Mouse (Mus musculus): ENCODE results near the gene Slc5a4a. TPM values are rescaled to one million over a fixed set of nuclear protein-coding genes. Genes with fewer than 3 reads are reported as not detected.

Slc5a4a gene
- not detected for total RNA-seq (2021)
- long read RNA-seq, experiment 1, result 0 reads
- long read RNA-seq, experiment 2, result 0 reads

DNA sequence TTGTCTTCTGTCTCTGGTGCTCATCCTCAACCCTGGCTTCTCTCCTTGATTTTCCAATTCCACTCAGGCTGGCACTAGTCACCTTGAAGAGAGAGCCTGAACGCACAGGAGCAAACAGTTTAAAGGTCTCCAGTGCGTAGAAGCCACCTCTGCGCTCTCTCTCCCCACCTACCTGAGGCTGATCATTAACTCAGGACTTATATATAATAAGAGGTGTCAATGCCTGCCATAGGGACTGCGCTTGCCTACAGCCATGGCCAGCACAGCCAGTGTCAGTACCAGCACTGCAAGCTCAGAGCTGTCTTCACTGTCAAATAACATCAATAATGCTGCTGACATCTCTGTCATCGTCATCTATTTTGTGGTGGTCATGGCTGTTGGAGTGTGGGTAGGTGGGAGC, at the start of gene Slc5a4a:
Gene Slc5a4a (plus strand): TSS at position 174 of the 400 bp plus-strand sequence.
- H3K27ac ChIP-seq, result no peak within 1 kb of the TSS
- TF ChIP-seq CTCF (conservative IDR thresholded peaks at IDR 0.05), result no peak
- DNase-seq (ENCODE audit: low spot score in 2 of 2), result no peak
- H3K4me3 ChIP-seq, result no peak within 1 kb of the TSS

DNA sequence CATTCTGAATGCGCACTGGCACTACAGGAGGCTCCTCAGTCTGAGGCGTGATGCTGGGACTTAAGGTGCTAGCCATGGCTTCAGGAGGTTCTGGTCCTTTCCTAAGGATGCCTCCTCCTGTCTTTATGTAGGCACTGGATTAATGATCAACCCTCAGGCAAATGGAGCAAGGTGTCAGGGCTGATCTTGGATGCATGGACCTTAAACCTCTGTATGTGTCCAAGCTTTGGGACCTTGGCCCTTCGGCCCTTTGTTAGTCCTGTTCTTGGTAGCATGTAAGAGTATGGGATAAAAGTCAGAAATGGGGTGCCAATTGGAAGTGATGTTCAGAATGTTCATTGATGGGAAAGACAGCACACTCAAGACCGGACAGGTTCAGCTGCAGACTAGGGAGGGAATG, 36.4 kb upstream of the Slc5a4a start, which contains the start of gene Slc5a4b:
Gene Slc5a4b (minus strand): TSS at position 101 of the 400 bp plus-strand sequence.
- no peak for TF ChIP-seq CTCF (conservative IDR thresholded peaks at IDR 0.05)
- no peak for DNase-seq (ENCODE audit: low spot score in 2 of 2)
- H3K4me3 ChIP-seq, result no peak within 1 kb of the TSS
- no peak within 1 kb of the TSS for H3K27ac ChIP-seq

DNA sequence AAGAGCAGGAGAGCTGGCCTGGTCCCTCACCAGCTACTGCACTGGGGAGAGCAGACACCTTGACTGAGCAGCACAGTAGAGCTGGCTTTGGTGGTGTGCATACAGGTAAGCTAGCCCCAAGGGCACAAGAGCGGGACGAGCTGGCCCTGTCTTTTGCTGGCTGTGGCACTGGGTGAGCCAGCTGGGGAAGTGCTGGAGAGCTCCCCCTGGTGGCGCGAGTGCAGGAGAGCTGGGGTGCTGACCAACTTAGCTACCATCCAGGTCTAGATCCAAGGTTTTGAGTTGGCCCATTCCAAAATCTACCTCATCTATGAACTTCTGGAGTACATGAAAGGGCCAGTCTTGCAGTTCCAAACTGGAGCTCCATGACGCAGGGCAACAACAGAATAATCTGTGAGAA, 29.3 kb upstream of the Slc5a4a start:
- peak in 1 of 2 experiments; percentile 36 for DNase-seq (ENCODE audit: low spot score in 2 of 2)
- Histone ChIP-seq H3K27ac (no peak overlapping the region), H3K4me3 (no peak overlapping the region)
- TF ChIP-seq CTCF (conservative IDR thresholded peaks at IDR 0.05), result peak; percentile 79

DNA sequence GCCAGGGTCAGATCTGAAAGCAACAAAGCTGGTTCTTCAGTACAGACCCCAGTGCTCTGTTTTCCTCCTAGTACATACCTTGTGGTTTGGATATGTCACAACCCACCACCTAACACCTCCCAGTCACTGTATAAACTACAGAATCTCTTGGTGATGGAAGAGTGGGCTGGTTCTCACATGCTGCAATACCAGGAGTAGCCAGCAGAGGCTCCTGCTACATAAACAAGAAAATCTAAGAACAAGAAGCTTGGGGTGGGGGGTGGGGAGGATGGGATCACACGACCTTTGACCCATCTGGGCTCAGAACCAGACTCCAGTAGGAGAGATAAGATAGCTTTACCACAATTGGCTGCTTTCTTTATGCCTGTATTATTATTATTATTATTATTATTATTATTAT, 28.5 kb upstream of the Slc5a4a start:
- peak in 1 of 2 experiments; percentile 21 for DNase-seq (ENCODE audit: low spot score in 2 of 2)
- Histone ChIP-seq H3K4me3 (no peak overlapping the region), H3K27ac (no peak overlapping the region)
- TF ChIP-seq CTCF (conservative IDR thresholded peaks at IDR 0.05), result peak; percentile 57

- no peak overlapping the region for H3K4me3 ChIP-seq
- H3K27ac ChIP-seq, result no peak overlapping the region
- DNase-seq (ENCODE audit: low spot score in 2 of 2), result no peak
- no peak for TF ChIP-seq CTCF (conservative IDR thresholded peaks at IDR 0.05)
These were observed 27.0 kb upstream of the Slc5a4a start for GRCm38 (mm10) chr10:76120124-76120711.

GRCm38 (mm10) chr10:76121495-76121894, 25.8 kb upstream of the Slc5a4a start:
- TF ChIP-seq CTCF (conservative IDR thresholded peaks at IDR 0.05), result no peak
- H3K27ac ChIP-seq, result no peak overlapping the region
- H3K4me3 ChIP-seq, result no peak overlapping the region
- DNase-seq (ENCODE audit: low spot score in 2 of 2), result no peak

DNA sequence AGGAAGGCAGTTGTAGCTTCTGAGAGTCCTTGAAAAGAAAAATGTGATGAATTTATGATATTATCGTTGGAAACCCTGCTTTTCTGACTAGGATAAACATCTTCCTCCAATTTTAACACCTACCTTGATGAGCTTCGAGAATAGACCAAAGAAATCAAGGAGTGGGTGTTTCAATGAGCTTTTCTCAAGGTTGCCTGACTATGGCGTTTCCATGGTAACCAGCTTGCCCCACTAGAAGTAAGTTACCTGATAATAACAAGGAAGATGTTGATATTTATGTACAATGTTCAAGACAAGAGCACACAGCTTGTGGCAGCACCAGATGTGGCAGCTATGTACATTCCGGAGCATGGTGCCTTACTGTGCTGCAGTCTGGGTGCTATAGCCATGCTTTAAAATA, 14.7 kb upstream of the Slc5a4a start:
- Histone ChIP-seq H3K27ac (no peak overlapping the region), H3K4me3 (no peak overlapping the region)
- no peak for DNase-seq (ENCODE audit: low spot score in 2 of 2)
- no peak for TF ChIP-seq CTCF (conservative IDR thresholded peaks at IDR 0.05)

DNA sequence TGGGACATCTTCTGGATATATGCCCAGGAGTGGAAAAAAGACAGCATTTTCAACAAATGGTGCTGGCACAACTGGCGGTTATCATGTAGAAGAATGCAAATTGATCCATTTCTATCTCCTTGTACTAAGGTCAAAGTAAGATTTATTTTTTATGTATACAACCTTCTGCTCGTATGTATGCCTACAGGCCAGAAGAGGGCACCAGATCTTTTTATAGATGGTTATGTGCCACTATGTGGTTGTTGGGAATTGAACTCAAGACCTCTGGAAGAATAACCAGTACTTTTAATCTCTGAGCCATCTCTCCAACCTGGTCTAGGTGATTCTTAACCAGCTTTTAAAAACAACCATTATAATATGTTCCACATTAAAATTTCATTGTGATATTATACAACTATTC, 10.9 kb upstream of the Slc5a4a start:
- no peak for DNase-seq (ENCODE audit: low spot score in 2 of 2)
- peak; percentile 22; the same call in 1 of the 2 replicates for TF ChIP-seq CTCF (conservative IDR thresholded peaks at IDR 0.05)

DNA sequence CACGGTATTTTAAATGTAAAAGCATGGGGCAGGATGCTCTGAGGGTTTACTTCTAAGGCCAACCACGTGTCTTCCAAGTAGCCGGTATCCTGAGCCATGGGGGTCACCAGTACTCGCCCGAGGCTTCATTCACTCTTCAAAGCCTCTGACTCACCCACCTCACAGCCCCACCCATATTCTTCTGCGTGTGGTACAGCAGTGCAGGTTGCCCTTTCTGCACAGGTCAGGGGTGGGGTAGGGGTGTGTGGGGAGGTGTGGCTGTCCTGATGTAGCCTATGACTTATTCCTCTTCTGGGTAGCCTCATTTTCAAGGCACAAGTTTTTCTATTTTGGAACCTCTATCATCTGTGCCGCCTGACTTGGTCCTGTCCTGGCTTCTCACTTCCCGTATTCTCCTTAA, 405 bp upstream of the Slc5a4a start:
- TF ChIP-seq CTCF (conservative IDR thresholded peaks at IDR 0.05), result no peak
- Histone ChIP-seq H3K4me3 (no peak overlapping the region), H3K27ac (no peak overlapping the region)
- no peak for DNase-seq (ENCODE audit: low spot score in 2 of 2)

More for the DNA sequence above, 10.9 kb upstream of the Slc5a4a start:
- Histone ChIP-seq H3K4me3 (no peak overlapping the region), H3K27ac (no peak overlapping the region)

DNA sequence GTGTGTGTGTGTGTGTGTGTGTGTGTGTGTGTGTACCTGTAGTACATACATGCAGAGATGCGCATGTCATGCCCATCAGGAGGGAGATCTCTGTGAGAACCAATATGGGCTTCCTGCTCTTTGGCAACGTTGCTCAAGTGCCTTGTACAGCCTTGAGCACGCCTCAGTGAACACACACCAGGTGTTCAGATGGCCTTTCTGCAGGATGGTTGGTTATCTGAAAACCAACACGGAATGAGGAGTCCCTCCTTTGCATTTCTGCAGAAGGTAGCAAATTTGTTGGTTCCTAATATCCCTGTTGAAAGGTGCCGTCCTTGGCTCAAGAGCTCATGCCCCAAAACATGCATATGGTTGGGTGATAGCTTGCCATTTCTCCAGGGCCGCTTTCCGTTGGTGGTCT, 8.7 kb downstream of the Slc5a4a start:
- H3K4me3 ChIP-seq, result no peak overlapping the region
- no peak for DNase-seq (ENCODE audit: low spot score in 2 of 2)
- no peak for TF ChIP-seq CTCF (conservative IDR thresholded peaks at IDR 0.05)
- no peak overlapping the region for H3K27ac ChIP-seq

- TF ChIP-seq CTCF (conservative IDR thresholded peaks at IDR 0.05), result no peak
- Histone ChIP-seq H3K27ac (no peak overlapping the region), H3K4me3 (no peak overlapping the region)
- DNase-seq (ENCODE audit: low spot score in 2 of 2), result no peak
These were observed 10.3 kb downstream of the Slc5a4a start for GRCm38 (mm10) chr10:76157528-76157927.

- no peak overlapping the region for H3K27ac ChIP-seq
- no peak for DNase-seq (ENCODE audit: low spot score in 2 of 2)
- no peak overlapping the region for H3K4me3 ChIP-seq
- TF ChIP-seq CTCF (conservative IDR thresholded peaks at IDR 0.05), result no peak
These were observed 10.8 kb downstream of the Slc5a4a start for GRCm38 (mm10) chr10:76158009-76158408.

DNA sequence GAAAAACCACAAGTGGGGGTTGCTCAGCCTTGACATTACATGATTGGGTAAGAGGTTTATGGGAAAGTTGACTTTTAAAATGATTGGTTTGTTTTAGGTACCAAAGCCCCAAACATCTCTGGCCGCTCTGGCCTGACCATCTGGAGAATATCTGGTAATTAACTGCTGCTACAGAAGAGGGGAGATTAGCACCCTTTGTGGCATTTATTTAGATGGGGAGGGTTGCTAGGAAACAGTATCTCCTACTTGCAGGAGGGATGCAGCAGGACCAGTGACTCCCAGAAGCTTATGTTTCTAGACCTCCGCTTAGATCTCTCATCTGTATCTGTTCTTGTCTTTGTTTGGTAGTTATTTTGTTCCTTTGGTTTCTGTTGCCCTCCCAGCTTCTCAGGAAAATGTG, 27.6 kb downstream of the Slc5a4a start:
- H3K4me3 ChIP-seq, result no peak overlapping the region
- TF ChIP-seq CTCF (conservative IDR thresholded peaks at IDR 0.05), result no peak
- no peak overlapping the region for H3K27ac ChIP-seq
- DNase-seq (ENCODE audit: low spot score in 2 of 2), result peak in 1 of 2 experiments; percentile 2

DNA sequence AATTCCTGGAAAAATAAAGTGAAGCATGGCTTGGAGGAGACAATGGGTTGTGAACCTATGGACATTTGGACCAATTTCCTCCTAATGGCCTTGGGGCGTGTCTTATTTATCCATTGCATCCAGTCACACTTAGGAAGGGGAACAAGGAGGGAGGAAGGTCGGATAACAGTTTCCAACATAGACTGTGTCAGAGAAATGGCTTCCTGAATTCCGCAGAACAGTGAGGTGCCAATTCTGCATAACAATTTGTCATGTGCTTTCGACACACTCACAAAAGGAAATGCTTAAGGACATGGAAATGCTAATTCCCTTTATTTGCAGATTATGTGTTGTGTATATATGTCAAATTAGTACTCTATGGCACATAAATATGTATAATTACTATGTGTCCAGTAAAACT, 38.0 kb downstream of the Slc5a4a start:
- no peak for TF ChIP-seq CTCF (conservative IDR thresholded peaks at IDR 0.05)
- H3K4me3 ChIP-seq, result no peak overlapping the region
- no peak overlapping the region for H3K27ac ChIP-seq
- DNase-seq (ENCODE audit: low spot score in 2 of 2), result no peak

Measured in layer of hippocampus, adult 2 months (tissue).